23 mouse cellular contexts compared by ENCODE assay signal in the genomic region with DNA sequence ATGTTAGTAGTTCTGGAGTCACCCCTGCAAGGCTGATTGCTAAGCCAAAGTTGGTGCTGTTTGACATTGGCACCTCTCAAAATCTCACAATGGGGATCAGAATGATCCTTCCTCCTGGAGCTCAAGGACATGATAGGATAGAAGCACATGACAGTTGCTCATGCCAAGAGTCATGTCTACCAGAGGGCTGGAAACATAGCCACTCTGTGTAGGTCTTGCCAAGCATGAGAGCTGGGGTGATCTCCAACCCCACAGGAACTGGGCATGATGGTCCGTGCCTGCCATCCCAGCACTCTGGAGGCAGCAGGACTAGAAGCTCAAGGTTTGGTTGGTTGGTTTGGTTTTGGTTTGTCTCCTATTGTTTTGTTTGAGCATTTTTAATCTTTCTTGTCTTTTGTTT. TPM values are rescaled to one million over a fixed set of nuclear protein-coding genes. Genes with fewer than 3 reads are reported as not detected.
"Had no signal": no experiment of that assay in that cellular context is flagged by ENCODE, and none has a peak within 500 bp of the region (broad histone marks: within the 10 kb centered on the region; RNA-seq: fewer than 3 reads in every experiment).

No protein-coding gene starts in this region.

- H3K27me3 ChIP-seq: midbrain, embryonic 12.5 days; neural tube, embryonic 13.5 days; neural tube, embryonic 15.5 days had no signal

- H3K27ac ChIP-seq: midbrain, embryonic 10.5 days; midbrain, embryonic 12.5 days; neural tube, embryonic 13.5 days; neural tube, embryonic 15.5 days had no signal

- H3K4me3 ChIP-seq: midbrain, embryonic 10.5 days; midbrain, embryonic 12.5 days; myocyte; neural tube, embryonic 13.5 days; neural tube, embryonic 15.5 days had no signal

- H3K9ac ChIP-seq: lung, embryonic 14.5 days; midbrain, embryonic 12.5 days; neural tube, embryonic 13.5 days; neural tube, embryonic 15.5 days had no signal

- H3K4me2 ChIP-seq: lung, embryonic 14.5 days; midbrain, embryonic 12.5 days; neural tube, embryonic 13.5 days; neural tube, embryonic 15.5 days had no signal

- DNase-seq: lung, embryonic 14.5 days; lung, postnatal 10 days; lung, postnatal 4 days; midbrain, embryonic 14.5 days; retina, postnatal 1 day; right cerebral cortex, adult 18-20 months; right cerebral cortex, postnatal 25 days; right cerebral cortex, postnatal 4 days; spleen, adult 18-20 months; thymus, adult 18-20 months; thymus, postnatal 14 days; thymus, postnatal 36 days had no signal

- ATAC-seq: midbrain, embryonic 16.5 days had no signal

- H3K4me1 ChIP-seq: midbrain, embryonic 10.5 days had no signal

- H3K36me3 ChIP-seq: midbrain, embryonic 10.5 days; midbrain, embryonic 12.5 days; neural tube, embryonic 13.5 days; neural tube, embryonic 15.5 days had no signal

- H3K9me3 ChIP-seq: midbrain, embryonic 10.5 days; midbrain, embryonic 12.5 days; neural tube, embryonic 13.5 days; neural tube, embryonic 15.5 days had no signal

RNA-seq across cellular contexts. Expression of a gene that starts 5.4 kb away (rescaled TPM):
- total RNA-seq: megakaryocyte, adult 5-6 weeks; megakaryocyte-erythroid progenitor cell, adult 5-6 weeks had no signal
- polyA plus RNA-seq: myocyte; small intestine, adult 2 months; stomach, embryonic 14.5 days; urinary bladder, adult 2 months had no signal
